9 mouse cellular contexts compared by ENCODE assay signal in the genomic region with DNA sequence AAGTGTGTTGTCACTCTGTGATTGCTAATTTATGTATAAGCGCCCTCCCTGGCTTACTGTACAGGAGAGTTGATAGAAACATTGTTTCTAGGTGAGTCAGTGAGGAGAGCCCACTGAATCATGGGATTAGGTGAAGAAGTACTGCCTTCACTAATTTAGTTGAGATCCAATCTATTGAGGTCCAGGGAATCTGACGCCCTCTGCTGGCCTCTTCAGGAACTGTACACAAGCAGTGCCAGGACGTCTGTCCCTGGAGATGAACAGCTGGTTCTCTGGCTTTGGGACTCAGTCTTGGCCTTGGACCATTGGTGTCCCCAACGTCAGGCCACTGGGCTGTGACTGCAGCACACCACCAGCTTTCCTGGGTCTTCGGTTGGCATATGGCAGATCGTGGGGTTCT. TPM values are rescaled to one million over a fixed set of nuclear protein-coding genes. Genes with fewer than 3 reads are reported as not detected.
DNase-seq lines count a peak whose midpoint lies in the region; ATAC-seq and TF ChIP-seq lines count a peak whose summit lies in the region.
"Had no signal": no experiment of that assay in that cellular context is flagged by ENCODE, and none has a peak within 500 bp of the region (broad histone marks: within the 10 kb centered on the region; RNA-seq: fewer than 3 reads in every experiment).

No protein-coding gene starts in this region.

- no peaks in the 10 kb centered on the region for H3K4me1 ChIP-seq in heart, adult 2 months (ENCODE audit: control insufficient read depth, insufficient read depth, low read length)
- H3K4me1 ChIP-seq in MEL (ENCODE audit: control insufficient read depth in 1 of 2, insufficient read depth in 2 of 2, low read length in 2 of 2), result peaks cover 4 to 17% of the 10 kb centered on the region in 2 experiments
- H3K4me1 ChIP-seq in liver, adult 2 months (ENCODE audit: control insufficient read depth, insufficient read depth, low read length), result no peaks in the 10 kb centered on the region
- peaks cover 20% of the 10 kb centered on the region for H3K4me1 ChIP-seq in heart, embryonic 12.5 days (replicated peaks)

- TF ChIP-seq RAD21 in MEL (IDR thresholded peaks at IDR 0.05; ENCODE audit: low read depth, low read length), result peak; percentile 63

- no peak overlapping the region for H3K27ac ChIP-seq in heart, adult 2 months
- no peak overlapping the region for H3K27ac ChIP-seq in MEL (ENCODE audit: control insufficient read depth, low read depth, low read length)
- H3K27ac ChIP-seq in liver, adult 2 months (replicated peaks; ENCODE audit: insufficient read depth, low read depth, low read length), result no peak overlapping the region
- no peak overlapping the region for H3K27ac ChIP-seq in heart, embryonic 12.5 days (ENCODE audit: poor library complexity, severe bottlenecking)
- H3K27ac ChIP-seq: intestine, embryonic 15.5 days had no signal

- ATAC-seq in heart, embryonic 12.5 days (ENCODE audit: insufficient number of reproducible peaks, low FRiP score), result no peak
- ATAC-seq: intestine, embryonic 15.5 days had no signal

- TF ChIP-seq POLR2A in heart, adult 2 months (IDR thresholded peaks at IDR 0.05; ENCODE audit: insufficient read depth, low read depth, low read length), result no peak
- no peak for TF ChIP-seq POLR2A in MEL (IDR thresholded peaks at IDR 0.05; ENCODE audit: control insufficient read depth in 1 of 2, insufficient read depth in 1 of 2, low read depth in 1 of 2, low read length in 2 of 2, poor library complexity in 1 of 2)
- TF ChIP-seq POLR2A in liver, adult 2 months (IDR thresholded peaks at IDR 0.05; ENCODE audit: extremely low read depth, insufficient read depth, low read length), result no peak

- H3K4me3 ChIP-seq in heart, adult 2 months, result no peak overlapping the region
- no peak overlapping the region for H3K4me3 ChIP-seq in MEL (ENCODE audit: control insufficient read depth in 1 of 2, insufficient read depth in 1 of 2, low read depth in 2 of 2, low read length in 2 of 2)
- no peak overlapping the region for H3K4me3 ChIP-seq in liver, adult 2 months (ENCODE audit: insufficient read depth, low read depth, low read length)
- no peak overlapping the region for H3K4me3 ChIP-seq in heart, embryonic 12.5 days
- H3K4me3 ChIP-seq: intestine, embryonic 15.5 days had no signal

- intact Hi-C loops in heart, adult 2 months (cut with DNase I), result no loop called here
- intact Hi-C loops in heart, postnatal 25 days (cut with DNase I), result no loop called here

- TF ChIP-seq EP300 in heart, adult 2 months (IDR thresholded peaks at IDR 0.05; ENCODE audit: insufficient read depth, low read depth, low read length), result no peak
- TF ChIP-seq EP300 in MEL (IDR thresholded peaks at IDR 0.05; ENCODE audit: low read depth in 1 of 2, low read length in 2 of 2), result no peak

- H3K79me2 ChIP-seq in heart, adult 2 months (replicated peaks; ENCODE audit: control insufficient read depth, insufficient read depth, low read length), result no peaks in the 10 kb centered on the region
- H3K79me2 ChIP-seq in MEL (ENCODE audit: control insufficient read depth, insufficient read depth, low read length, poor library complexity), result no peaks in the 10 kb centered on the region
- no peaks in the 10 kb centered on the region for H3K79me2 ChIP-seq in liver, adult 2 months (ENCODE audit: control insufficient read depth, insufficient read depth, low read length)

- H3K27me3 ChIP-seq in heart, adult 2 months (ENCODE audit: control insufficient read depth, insufficient read depth, low read length), result no peaks in the 10 kb centered on the region
- no peaks in the 10 kb centered on the region for H3K27me3 ChIP-seq in MEL (ENCODE audit: control insufficient read depth in 1 of 2, insufficient read depth in 2 of 2, low read length in 2 of 2)
- H3K27me3 ChIP-seq in liver, adult 2 months (ENCODE audit: control insufficient read depth, insufficient read depth, low read length), result no peaks in the 10 kb centered on the region
- H3K27me3 ChIP-seq in heart, embryonic 12.5 days (replicated peaks), result no peaks in the 10 kb centered on the region
- H3K27me3 ChIP-seq: intestine, embryonic 15.5 days had no signal

- H3K4me2 ChIP-seq in heart, embryonic 12.5 days, result no peak overlapping the region
- H3K4me2 ChIP-seq: intestine, embryonic 15.5 days had no signal

- DNase-seq in heart, adult 2 months, result no peak
- DNase-seq in heart, postnatal 25 days (ENCODE audit: low spot score), result no peak
- DNase-seq in 3134 (ENCODE audit: extremely low read depth, insufficient read length, low spot score) (peak; percentile 26), MEL (ENCODE audit: low read depth, low spot score) (peak; percentile 82)
- DNase-seq in liver, adult 2 months (ENCODE audit: extremely low read depth, low read depth, low spot score), result no peak
- no peak for DNase-seq in urinary bladder, postnatal 25 days (ENCODE audit: low spot score)
- DNase-seq in left cerebral cortex, adult 18-20 months (ENCODE audit: low spot score in 2 of 2), result no peak

- H3K36me3 ChIP-seq in heart, adult 2 months (ENCODE audit: control insufficient read depth, insufficient read depth, low read length), result no peaks in the 10 kb centered on the region
- peaks cover 0 to 8% of the 10 kb centered on the region in 2 experiments; a peak in 2 of 4 replicates for H3K36me3 ChIP-seq in MEL (ENCODE audit: control insufficient read depth in 1 of 2, insufficient read depth in 2 of 2, low read length in 2 of 2)
- H3K36me3 ChIP-seq in liver, adult 2 months (ENCODE audit: control insufficient read depth, insufficient read depth, low read length), result no peaks in the 10 kb centered on the region
- H3K36me3 ChIP-seq in heart, embryonic 12.5 days, result no peaks in the 10 kb centered on the region
- H3K36me3 ChIP-seq: intestine, embryonic 15.5 days had no signal

- WGBS in heart, adult 2 months, result 65% methylated on average over 6 of the region's 6 CpGs
- 63% methylated on average over 6 of the region's 6 CpGs for WGBS in liver, adult 2 months
- 66% methylated on average over 6 of the region's 6 CpGs for WGBS in heart, embryonic 12.5 days

- no peaks in the 10 kb centered on the region for H3K9me3 ChIP-seq in MEL (replicated peaks; ENCODE audit: insufficient read depth, low read length)
- no peaks in the 10 kb centered on the region for H3K9me3 ChIP-seq in heart, embryonic 12.5 days (replicated peaks)
- H3K9me3 ChIP-seq: intestine, embryonic 15.5 days had no signal

- TF ChIP-seq CTCF in heart, adult 2 months (IDR thresholded peaks at IDR 0.05), result peak; percentile 57
- peak; percentile 79 to 92 (median 81) for TF ChIP-seq CTCF in MEL (IDR thresholded peaks at IDR 0.05 in 2 of 3, conservative IDR thresholded peaks at IDR 0.05 in 1 of 3; ENCODE audit: control insufficient read depth in 1 of 3, insufficient read depth in 1 of 3, low read depth in 2 of 3, low read length in 3 of 3, poor library complexity in 1 of 3, severe bottlenecking in 1 of 3)
- peak; percentile 35; the same call in 1 of the 2 replicates for TF ChIP-seq CTCF in liver, adult 2 months (IDR thresholded peaks at IDR 0.05; ENCODE audit: low read depth, low read length)

- H3K9ac ChIP-seq in heart, adult 2 months (ENCODE audit: low read depth, low read length), result no peak overlapping the region
- H3K9ac ChIP-seq in MEL (ENCODE audit: control insufficient read depth, low read depth, low read length, poor library complexity, severe bottlenecking), result no peak overlapping the region
- no peak overlapping the region for H3K9ac ChIP-seq in liver, adult 2 months (ENCODE audit: low read depth, low read length)
- no peak overlapping the region for H3K9ac ChIP-seq in heart, embryonic 12.5 days
- H3K9ac ChIP-seq: intestine, embryonic 15.5 days had no signal

TF ChIP-seq in MEL, 35 proteins besides CTCF, POLR2A, EP300 and RAD21 (continues in another document):
- TF ChIP-seq CHD1 (IDR thresholded peaks at IDR 0.05; ENCODE audit: low read depth, low read length), result no peak
- no peak for TF ChIP-seq USF2 (IDR thresholded peaks at IDR 0.05; ENCODE audit: borderline replicate concordance in 1 of 2, insufficient read depth in 1 of 2, low read depth in 1 of 2, low read length in 2 of 2)
- 0 out of 2 replicates have a peak, but pooled peaks have one; percentile 1 for TF ChIP-seq MYC (IDR thresholded peaks at IDR 0.05; ENCODE audit: low read depth, low read length)
- no peak for TF ChIP-seq MYB (IDR thresholded peaks at IDR 0.05; ENCODE audit: low read depth, low read length)
- TF ChIP-seq TBP (IDR thresholded peaks at IDR 0.05; ENCODE audit: low read depth, low read length), result 0 out of 2 replicates have a peak, but pooled peaks have one; percentile 5
- TF ChIP-seq MAFK (IDR thresholded peaks at IDR 0.05; ENCODE audit: borderline replicate concordance, low read depth, low read length), result no peak
- TF ChIP-seq POLR2AphosphoS5 (IDR thresholded peaks at IDR 0.05; ENCODE audit: borderline replicate concordance, low read depth, low read length), result no peak
- no peak for TF ChIP-seq MXI1 (IDR thresholded peaks at IDR 0.05; ENCODE audit: low read depth, low read length)
- TF ChIP-seq UBTF (IDR thresholded peaks at IDR 0.05; ENCODE audit: borderline replicate concordance, insufficient read depth, low read depth, low read length), result no peak
- no peak for TF ChIP-seq SIN3A (IDR thresholded peaks at IDR 0.05; ENCODE audit: low read length)
- peak; percentile 72 for TF ChIP-seq ZC3H11A (IDR thresholded peaks at IDR 0.05; ENCODE audit: low read depth, low read length)
- no peak for TF ChIP-seq MEF2A (IDR thresholded peaks at IDR 0.05; ENCODE audit: extremely low read depth, insufficient replicate concordance, low read depth, low read length, poor library complexity, severe bottlenecking)
- no peak for TF ChIP-seq HCFC1 (IDR thresholded peaks at IDR 0.05; ENCODE audit: low read depth, low read length)
- no peak for TF ChIP-seq RCOR1 (IDR thresholded peaks at IDR 0.05; ENCODE audit: low read depth, low read length)
- no peak for TF ChIP-seq ELF1 (IDR thresholded peaks at IDR 0.05; ENCODE audit: low read depth, low read length)
- no peak for TF ChIP-seq BHLHE40 (IDR thresholded peaks at IDR 0.05; ENCODE audit: borderline replicate concordance, low read depth, low read length)
- TF ChIP-seq TCF12 (IDR thresholded peaks at IDR 0.05; ENCODE audit: low read depth, low read length), result no peak
- peak; percentile 82 for TF ChIP-seq SMC3 (IDR thresholded peaks at IDR 0.05; ENCODE audit: low read depth, low read length)

RNA-seq across cellular contexts. Expression of a gene that starts 2.7 kb away (rescaled TPM):
- 10 to 100 TPM; 19.9 to 21.1 TPM for total RNA-seq in heart, adult 2 months (2021)
- polyA plus RNA-seq in heart, adult 2 months (2012; rRNA removed), result 25.5 and 26.5 TPM in 2 replicates
- 10 to 100 TPM; 16.5 to 17.0 TPM for total RNA-seq in heart, postnatal 25 days (2021)
- total RNA-seq in MEL (2012; rRNA removed), result 47.5 and 56.4 TPM in 2 replicates
- polyA plus RNA-seq in MEL (2012; ENCODE audit: insufficient read depth in 1 of 2, insufficient read length in 2 of 2, low read depth in 1 of 2, low replicate concordance in 2 of 2, missing spikeins in 1 of 2), result 100 to 1,000 TPM in 1 of 2 experiments, not detected in 1; 157 TPM
- total RNA-seq in liver, adult 2 months (2014; rRNA removed), result 2.3 and 3.8 TPM in 2 replicates
- polyA plus RNA-seq in liver, adult 2 months (2012; rRNA removed), result 4.8 and 6.4 TPM in 2 replicates
- total RNA-seq in left cerebral cortex, adult 18-20 months (2021), result 1 to 10 TPM; 9.4 to 10.0 TPM
- 4.5 and 4.9 TPM in 2 replicates for polyA plus RNA-seq in heart, embryonic 12.5 days (2016; fragmentation: Nextera tagmentation; extraction: Ambion mirVana)

Comparison
In these comparisons a context has a peak if more than half of its experiments do, and no peak if none do; other contexts are left out.
1. DNase-seq: peak in 3134 (single experiment) and MEL (single experiment); none in heart, adult 2 months (0 of 2), heart, postnatal 25 days (single experiment), liver, adult 2 months (single experiment), urinary bladder, postnatal 25 days (single experiment) and left cerebral cortex, adult 18-20 months (0 of 2).
2. Peak in every context shown above with its lines, with median percentiles within 50 percentile points of each other: CTCF ChIP-seq.